Mouse (Mus musculus): ENCODE results near the gene Cdc14b.
A peak's percentile ranks its signal among the peaks of the same experiment; 100 is the strongest.

Cdc14b gene

DNA sequence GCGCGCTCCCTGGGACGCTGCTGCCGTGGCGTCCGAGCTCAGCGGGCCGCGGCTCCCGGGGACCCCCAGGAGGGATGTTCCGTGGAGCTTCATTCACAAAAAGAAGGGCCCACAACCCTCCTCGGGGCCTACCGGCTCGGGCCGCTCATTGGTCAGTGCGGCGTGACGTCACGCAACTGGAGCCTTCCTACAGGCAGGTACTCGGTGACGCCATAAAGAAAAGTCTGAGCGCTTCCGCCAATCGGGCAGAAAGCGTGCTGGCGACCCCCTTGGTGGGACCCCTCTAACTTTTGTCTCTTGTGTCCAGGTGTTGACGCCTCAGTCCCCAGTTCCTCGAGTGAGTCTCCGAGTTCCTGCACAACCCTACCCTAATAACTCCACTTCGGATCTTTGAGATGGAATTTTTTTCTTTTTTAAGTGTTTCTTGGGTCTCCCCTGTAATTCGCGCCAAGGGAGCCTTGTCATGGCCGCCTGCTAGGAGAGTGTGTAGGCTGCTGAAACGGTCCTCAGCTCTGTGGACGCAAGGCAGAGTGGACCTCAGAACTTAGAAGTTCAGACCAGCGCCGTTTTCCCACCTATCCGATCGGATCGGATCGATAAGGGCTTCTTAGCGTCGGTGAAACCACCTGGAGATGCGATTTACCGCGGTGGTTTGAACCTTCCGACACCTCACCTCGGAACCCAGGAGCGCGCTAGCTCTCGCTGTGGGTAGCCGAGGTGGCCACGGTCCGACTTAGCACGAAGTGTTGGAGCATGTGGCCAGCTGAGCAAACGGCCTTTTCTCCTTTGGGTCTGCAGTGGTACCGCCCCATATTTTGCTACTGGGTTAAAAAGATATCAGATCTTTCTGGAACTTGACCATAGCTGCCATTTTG lies at the start of gene Cdc14b:
Gene Cdc14b (minus strand): TSS at position 412 of the 875 bp plus-strand sequence.
- peak; percentile 83 for DNase-seq

DNA sequence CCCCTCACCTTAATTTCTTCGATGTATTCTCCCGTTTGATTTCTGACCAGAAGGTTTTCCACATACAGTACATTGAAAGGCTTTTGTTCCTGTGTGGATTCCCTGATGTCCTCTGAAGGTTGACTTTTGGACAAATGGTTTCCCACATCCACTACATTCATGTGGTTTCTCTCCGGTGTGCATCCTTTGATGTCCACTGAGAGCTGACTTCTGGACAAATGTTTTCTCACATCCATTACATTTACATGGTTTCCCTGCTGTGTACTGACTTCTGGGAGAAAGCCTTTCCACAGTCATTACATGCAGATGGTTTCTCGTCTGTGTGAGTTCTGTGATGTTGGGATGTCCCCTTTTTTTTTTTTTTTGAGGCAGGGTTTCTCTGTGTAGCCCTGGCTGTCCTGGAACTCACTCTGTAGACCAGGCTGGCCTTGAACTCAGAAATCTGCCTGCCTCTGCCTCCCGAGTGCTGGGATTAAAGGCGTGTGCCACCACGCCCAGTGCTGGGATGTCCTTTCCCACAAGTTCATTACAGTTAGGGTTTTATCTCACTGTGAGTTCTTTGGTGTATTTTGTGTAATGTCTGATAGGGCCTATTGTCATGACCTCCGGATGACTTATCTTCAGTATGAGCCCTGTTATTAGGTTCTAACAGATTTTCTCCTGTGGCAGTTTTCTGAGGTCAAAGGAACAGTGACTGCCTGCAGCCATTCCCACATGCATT lies 47.6 kb upstream of the Cdc14b start:
- no peak for DNase-seq

DNA sequence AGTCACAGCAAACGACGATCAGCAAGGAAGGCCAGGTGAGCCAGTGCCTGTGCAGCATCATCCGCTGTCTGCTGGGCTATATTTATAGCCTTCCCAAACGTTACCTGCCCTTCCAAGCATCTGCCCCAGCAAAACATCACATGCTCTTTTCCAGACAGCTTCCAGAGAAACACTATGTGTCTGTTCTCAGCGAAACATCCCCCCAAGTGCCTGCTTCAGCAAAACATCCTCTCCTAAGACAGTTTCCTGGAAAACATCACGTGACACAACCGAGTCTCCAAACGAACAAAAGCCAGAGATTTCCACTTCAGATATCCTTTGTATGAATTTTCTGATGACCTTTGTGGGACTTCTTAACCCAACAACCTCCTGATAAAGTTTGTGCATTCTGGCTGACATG lies 45.2 kb upstream of the Cdc14b start:
- DNase-seq, result no peak

DNA sequence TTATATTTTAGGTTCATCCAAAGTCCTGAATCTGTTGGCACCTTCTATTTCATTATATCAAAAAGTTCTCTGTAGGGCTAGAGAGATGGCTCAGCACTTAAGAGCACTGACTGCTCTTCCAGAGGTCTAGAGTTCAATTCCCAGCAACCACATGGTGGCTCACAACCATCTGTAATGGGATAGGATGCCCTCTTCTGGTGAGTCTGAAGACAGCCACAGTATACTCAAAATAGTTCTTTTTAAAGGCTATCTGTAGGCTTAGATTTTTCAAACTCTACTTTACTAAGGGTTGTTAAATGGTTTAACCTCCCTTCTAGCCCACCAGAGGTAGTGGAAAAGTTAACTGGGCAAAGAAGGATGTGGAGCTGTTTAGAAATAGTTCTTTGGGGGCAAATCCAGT lies 44.7 kb upstream of the Cdc14b start:
- no peak for DNase-seq

DNA sequence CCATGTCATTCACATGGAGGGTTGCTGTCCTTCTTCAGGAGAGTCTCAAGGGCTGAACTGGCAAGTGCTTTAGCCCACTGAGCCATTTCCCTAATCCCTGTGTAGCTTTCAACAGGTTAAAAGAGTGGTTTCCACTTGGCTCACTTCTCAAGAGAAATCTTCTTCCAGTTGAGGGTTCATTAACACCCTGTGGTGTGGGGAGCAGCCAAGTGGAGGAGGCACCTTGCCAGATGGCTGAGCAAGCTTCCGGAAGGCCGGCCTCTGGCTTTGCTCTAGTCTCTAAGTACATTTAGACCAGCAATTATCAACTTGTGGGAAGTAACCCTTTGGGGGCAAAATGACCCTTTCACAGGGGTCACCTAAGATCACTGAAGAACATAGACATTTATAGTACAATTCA lies 43.3 kb upstream of the Cdc14b start:
- peak; percentile 64 for DNase-seq

DNA sequence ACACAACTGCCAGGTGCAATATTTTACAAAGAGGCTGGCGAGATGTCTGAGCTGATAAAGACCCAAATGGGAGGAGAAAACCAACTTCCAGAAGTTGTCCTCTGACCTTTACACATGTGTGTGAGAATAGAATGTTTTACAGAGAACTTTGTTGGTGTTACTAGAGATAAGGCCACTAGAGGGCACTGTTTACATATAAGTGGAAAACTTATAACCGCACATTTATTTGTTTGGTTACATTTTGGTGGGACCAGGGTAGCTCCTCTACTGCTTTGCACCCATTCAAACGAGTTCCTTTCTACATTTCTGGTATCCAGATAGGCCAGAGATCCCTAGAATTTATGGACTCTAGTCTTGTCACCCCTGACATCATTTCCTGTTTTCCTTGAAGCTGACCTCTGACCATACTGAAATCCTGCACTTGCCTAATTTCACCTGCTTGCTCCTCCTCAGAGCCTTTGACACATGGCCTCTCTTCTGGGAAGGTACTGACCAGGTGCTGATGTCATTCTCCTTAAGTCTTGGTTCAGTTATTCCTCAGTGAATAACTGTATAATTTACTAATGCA lies 40.5 kb upstream of the Cdc14b start:
- DNase-seq, result no peak

DNA sequence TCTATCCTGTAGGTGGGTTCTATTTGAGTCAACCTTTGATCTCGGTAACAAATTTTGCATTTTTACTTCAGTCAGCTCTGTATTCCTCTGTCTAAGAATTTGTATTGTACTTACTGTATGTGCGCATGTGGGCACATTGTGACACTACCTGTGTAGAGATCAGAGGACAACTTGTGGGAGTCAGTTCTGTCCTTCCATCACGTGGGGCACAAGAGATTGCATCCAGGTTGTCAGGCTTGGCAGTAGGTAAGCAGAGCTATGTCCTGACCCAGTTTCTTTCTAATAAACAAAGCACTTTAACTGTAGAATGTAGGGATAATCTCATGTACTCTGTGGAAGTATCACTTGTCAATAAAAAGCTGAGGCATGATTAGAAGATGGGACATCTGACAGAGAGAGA lies 39.0 kb upstream of the Cdc14b start:
- DNase-seq, result no peak

DNA sequence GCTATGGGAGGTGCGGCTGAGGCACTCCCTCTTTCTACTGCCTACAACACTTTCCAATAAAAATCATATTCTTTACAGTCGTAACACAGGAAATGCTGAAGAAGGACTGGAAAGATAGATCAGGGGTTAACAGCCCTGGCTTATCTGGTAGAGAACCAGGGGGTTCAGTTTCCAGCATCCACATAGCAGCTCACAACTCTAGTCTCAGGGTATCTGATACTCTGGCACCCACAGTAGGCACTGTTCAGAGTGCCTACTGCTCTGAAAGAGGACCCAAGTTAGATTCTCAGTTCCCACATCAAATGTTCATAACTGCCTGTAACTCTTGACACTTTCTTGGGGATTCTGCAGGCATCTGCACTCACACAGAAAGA lies 37.8 kb upstream of the Cdc14b start:
- DNase-seq, result no peak

DNA sequence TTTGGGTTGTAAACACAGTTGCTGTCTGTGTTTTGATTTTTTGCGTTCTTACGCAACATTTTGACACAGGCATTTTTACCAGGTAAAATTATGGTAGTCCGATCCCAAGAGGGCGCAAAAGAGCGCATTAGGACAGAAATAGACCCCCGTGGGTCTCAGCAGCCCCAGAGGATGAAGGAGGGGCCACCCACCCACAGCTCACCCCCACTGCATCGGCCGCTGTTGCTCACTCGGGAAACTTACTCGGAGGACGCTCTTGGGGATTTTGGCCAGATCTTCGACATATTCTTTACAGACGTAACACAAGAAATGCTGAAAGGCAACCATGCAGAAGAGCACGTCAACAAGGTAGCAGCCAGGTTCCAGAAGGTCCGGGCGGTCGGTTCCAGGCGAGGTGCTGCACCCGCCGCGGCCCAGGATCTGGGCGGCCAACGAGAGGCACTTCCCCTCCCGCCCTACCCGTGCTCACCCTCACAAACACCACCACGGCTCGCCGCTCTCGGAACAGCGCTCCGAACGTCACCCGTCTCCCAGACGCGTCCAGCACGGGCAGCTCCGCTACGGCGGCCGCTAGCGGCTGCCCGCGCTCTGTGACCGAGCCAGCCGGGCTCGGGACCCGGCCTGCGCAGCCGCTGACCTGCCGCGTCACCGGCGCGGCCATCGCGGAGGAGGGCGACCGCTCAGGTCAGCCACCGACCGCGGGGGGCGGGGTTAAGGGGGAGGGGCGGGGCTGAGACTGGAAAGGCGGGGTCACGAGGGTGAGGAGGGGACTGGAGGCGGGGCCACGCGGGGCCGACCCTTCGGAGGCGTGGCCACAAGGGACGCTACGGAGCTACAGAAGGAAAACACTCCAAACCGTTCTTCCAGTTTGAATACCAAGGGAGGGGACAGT lies 37.2 kb upstream of the Cdc14b start, which contains the start of gene Aaed1:
Gene Aaed1 (minus strand): TSS at position 687 of the 892 bp plus-strand sequence.
- peak; percentile 94 for DNase-seq

DNA sequence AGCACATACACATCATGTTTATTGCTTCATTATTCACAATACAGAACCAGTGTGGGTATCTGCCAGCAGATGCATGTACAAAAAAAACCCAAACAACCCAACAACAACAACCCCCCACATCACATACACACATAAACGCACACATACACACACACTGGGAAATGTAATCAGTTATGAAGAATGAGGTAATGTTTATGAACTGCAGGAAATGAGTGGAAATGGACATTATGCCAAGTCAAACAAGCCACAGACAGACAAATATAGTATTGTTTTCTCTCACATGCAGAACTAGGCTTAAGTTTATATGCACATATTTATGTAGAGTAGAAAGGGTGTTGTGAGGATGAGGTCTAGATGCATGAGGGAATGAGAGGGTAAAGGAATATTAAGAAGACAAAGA lies 36.2 kb upstream of the Cdc14b start:
- no peak for DNase-seq

DNA sequence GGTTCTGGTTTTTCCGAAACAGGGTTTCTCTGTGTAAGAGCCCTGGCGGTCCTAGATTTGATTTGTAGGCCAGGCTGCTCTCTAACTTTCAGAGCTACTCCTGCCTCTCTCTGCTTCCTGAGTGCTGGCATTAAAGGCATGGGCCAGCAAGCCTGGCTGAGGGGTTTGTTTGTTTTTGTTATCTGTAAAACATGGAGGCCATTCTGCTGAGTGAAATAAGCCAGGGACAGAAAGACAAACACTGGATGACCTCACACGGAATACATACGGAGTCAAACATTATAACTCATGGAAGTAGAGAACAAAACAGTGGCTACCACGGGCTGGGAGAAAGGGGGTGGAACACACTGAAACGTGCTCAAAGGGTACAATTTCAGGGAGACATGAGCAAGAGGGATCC lies 35.5 kb upstream of the Cdc14b start:
- DNase-seq, result no peak

DNA sequence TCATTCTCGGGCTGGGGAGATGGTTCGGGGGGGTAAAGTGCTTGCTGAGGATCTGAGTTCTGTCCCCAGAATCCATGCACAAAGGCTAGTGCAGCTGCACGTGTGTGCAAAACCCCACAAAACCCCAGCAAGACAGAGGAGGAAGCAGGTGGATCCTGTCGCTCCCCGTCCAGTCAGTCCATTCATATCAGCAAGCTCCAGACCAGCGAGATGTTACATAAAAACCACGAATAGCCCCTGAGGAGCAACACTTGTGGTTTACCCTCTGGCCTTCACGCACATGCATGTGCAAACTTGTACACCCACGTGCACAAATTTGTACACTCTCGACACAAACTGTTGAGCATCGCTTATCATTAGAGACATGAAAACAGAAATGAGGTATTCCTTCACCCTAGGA lies 34.8 kb upstream of the Cdc14b start:
- DNase-seq, result no peak

DNA sequence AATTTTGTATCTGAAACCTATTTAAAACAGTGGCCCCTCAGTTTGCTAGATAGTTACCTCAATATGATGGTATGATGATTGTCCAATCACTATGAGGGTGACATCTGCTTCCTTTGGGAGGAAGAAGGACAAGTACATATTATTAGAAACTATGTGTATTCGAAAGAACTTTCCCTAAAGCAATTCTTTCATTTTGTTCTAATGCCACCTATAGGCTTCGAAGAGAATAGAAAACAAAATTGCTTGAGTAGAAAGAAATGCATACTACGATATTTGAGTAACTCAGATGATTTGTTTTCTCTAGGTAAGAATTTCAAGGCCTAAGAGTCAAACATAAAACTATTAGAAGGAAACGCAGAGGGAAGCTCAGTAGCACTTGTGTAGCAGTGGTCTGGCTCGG lies 33.9 kb upstream of the Cdc14b start:
- DNase-seq, result no peak

DNA sequence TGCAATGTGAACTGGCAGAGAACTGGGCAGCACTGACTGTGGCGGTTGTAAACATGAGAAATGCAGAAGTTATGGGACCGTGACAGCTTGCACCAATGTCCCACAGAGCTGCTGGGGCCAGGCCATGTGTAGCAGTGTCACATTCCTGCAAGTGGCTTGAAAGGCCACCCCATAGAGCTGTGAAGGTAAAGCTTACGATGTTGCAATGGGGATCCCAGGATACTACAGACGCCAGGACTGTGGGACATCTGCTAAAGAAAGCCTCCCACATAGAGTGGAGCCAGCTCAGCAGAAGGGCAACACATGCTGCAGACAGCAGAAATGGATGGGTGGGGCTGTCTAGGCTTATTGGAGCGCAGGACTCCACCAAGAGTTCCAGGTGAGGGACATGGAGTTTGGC lies 32.4 kb upstream of the Cdc14b start:
- no peak for DNase-seq

DNA sequence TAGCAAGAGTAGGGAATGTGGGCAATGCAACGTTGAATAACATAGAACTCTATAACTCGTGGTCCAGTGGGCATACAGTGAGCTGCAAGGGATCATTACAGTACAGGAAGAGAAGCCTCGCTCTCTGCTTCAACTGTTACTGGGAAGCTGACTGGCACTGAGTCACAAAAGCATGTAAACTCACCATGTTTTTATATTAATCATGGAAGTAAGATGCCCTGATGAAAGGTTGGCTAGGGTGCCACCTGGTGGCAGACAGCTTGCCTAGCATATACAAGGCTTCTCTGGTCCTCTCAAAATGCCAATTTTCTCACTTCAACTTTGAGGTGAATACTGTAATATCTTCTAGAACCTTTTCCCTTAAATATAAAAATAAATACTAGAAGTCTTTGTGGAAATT lies 31.0 kb upstream of the Cdc14b start:
- peak; percentile 57 for DNase-seq

DNA sequence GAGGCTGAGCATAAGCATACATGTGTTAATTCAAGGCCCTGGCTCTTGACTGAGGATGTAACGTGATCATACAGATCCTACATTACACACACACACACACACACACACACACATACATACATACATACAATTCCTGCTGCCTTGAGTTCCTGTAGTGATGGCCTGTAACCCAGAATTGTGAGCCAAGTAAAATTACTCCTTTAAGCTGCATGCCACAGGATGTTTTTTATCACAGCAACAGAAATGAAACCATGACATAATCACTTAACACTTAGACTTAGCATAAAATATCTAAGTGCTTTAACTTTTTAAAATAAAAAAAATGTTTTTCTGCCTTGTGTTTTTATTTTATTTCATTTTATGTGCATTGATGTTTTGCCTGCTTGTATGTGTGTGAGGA lies 24.0 kb upstream of the Cdc14b start:
- no peak for DNase-seq

DNA sequence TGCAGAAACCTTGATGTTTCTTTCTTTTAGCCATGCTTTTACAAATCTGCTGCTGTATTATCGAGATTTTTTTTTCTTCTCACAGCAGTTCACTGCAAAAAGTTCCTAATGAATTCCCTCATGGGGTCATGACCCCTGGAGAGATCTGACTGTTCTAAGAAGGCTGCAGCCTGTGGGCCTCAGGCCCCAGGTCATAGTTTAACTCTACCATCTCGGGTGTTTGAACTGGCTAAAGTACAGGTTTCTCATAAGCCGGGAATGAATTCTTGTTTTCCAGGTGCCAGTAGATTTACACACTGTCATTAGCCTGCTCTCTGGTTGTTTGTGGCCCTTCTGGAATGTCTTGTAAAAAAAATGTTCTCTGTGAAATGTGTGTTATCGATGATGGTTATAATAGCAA lies 11.7 kb upstream of the Cdc14b start:
- no peak for DNase-seq

DNA sequence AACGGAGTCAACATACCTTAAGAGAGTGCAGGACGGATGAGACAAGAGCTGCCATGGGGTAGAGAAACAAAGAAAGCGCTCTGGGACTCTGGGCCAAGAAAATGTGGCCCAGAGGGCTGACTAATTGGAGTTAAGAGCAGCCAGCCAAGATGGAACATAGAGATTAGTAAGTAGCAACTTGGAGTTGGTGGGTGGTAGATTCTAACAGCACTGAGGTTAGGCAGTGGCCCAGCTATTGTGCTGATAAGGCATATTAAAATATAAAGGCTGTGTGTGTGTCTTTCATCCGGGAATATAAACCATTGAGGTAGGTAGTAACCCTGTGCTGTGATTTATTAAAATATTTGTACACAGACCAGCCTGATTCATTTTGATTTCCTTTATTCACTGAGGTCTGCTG lies 11.2 kb upstream of the Cdc14b start:
- DNase-seq, result no peak

DNA sequence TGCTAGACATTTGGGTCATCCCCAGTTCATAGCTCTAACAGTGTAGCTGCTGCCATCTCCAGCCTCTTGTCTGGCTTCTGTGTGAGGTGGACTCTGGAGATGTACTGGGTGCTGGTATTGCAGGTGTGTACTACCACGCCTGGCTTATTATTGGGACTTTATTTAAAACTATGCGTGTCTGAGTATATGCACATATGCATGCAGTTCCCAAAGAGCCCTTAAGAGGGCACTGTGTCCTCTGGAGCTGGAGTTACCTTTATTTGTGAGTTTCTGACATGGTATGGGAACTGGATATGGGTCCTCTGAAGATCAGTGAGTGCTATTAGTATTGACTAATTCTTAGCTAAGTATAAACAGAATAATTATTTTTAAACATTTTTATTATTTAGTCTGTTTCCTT lies 9.6 kb upstream of the Cdc14b start:
- DNase-seq, result no peak

DNA sequence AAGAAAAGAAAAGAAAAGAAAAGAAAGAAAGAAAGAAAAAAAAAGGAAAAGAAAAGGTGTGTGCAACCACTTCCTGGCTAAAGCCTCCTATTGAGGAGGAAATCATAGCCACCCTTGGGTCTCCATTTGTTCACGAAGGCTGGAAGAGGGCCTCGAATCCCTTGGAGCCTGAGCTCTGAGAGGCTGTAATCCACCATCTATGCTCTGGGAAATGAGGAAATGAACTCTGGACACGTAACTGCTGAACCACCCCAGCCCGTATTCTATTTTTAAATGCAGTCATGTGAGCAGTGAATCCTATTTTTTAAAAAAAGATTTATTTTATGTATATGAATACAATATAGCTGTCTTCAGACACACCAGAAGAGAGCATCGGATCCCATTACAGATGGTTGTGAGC lies 5.8 kb upstream of the Cdc14b start:
- no peak for DNase-seq

DNA sequence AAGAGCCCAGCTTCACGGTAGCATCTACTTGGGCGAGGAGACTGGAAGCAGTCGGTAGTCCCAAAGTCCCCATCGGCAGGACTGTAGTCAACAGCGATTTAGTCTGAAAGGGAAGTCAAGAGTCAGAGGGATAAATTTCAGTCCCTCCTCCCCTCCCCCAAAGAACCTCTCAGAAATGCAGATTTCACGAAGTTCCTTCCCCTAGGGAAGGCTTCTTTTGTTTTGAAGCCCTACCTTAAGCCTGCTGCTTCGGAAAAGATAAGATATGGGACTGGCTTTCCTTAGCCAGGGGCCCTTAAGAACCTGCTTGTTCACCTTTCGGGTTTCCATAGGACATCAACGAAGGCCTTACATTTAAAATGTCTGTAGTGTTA lies 651 bp upstream of the Cdc14b start:
- DNase-seq, result no peak

DNA sequence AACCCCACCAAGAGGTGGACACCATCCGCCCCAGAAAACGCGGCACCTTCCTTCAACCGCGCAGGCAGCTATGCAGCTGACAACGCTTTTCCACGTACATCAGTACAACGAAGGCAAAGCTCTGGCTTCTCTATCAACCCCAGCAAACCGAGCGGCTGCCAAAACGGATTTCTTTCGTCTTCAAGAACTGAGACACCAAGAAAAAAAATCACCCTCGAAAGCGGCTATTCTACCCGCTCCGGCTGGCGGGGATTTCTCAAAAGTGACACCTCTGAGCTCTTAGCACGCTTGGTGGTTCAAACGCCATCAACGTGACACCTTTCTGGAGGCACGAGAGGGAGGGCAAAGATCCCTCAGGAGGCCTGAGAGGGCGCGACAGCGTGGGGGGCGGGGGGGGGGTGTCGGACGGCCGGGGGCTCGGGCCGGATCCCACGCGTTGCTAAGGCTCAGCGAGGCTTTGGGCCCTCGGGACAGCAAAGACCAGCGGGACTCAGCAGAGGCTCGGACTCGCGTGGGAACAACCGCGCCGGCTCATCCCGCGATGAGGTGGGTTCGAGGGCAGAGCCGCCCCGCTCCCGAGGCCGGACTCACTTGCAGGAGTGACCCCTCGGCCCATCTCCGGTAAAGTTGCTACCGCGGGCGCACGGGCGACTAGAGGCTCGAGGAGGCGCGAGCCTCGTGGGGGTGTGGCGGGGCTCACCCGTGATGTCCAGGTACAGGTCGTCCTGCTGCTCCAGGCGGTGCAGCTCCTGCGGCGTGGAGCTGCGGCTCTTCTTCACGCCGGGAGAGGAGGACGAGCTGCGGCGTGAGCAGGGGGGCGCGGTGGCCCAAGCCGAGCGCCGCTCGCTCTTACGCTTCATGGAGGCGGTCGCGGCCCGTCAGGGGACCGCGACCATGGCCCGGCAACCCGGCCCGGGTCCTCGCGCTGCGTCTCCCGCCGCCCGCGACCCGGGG lies 922 bp downstream of the Cdc14b start:
- peak; percentile 55 for DNase-seq
